Mouse (Mus musculus) MEL (cell line): ENCODE results near the gene Grin2b. TPM values are rescaled to one million over a fixed set of nuclear protein-coding genes. Genes with fewer than 3 reads are reported as not detected.

ENCODE experiments used
- DNase-seq: peaks from one replicate; pipeline ENCODE4 v3.0.0; 2011; ENCODE audit warnings: low read depth, low spot score
- H3K27ac ChIP-seq: 2 replicates; pipeline ENCODE4 v1.5.1; 2012; ENCODE audit warnings: low read depth, mild to moderate bottlenecking, control low read depth, low read length, moderate library complexity; ENCODE audit not compliant: control insufficient read depth
- H3K27me3 ChIP-seq, 2 experiments: fragments of 150-350 bp in 1 of 2; sonication (generic) in 1 of 2; 2 replicates each; pipeline ENCODE4 v1.6.1; 2012; ENCODE audit warnings: low read length in 2 of 2, mild to moderate bottlenecking in 2 of 2, improper control_type of control experiment in 1 of 2, moderate library complexity in 1 of 2; ENCODE audit not compliant: insufficient read depth in 2 of 2, control insufficient read depth in 1 of 2
- H3K36me3 ChIP-seq, 2 experiments: 2 replicates each; pipeline ENCODE4 v1.6.1; 2012 to 2014; ENCODE audit warnings: low read length in 2 of 2, improper control_type of control experiment in 1 of 2, inconsistent platforms in 1 of 2, mild to moderate bottlenecking in 1 of 2; ENCODE audit not compliant: insufficient read depth in 2 of 2, control insufficient read depth in 1 of 2
- H3K4me1 ChIP-seq, 2 experiments: fragments of 150-350 bp in 1 of 2; sonication (generic) in 1 of 2; 2 replicates each; pipeline ENCODE4 v1.6.1; 2012; ENCODE audit warnings: low read length in 2 of 2, improper control_type of control experiment in 1 of 2, mild to moderate bottlenecking in 1 of 2; ENCODE audit not compliant: insufficient read depth in 2 of 2, control insufficient read depth in 1 of 2
- H3K4me3 ChIP-seq, 2 experiments: fragments of 150-350 bp in 1 of 2; sonication (generic) in 1 of 2; 2 replicates each; pipeline ENCODE4 v1.5.1; 2012; ENCODE audit warnings: low read depth in 2 of 2, low read length in 2 of 2, mild to moderate bottlenecking in 2 of 2, moderate library complexity in 2 of 2, control low read depth in 1 of 2, improper control_type of control experiment in 1 of 2; ENCODE audit not compliant: control insufficient read depth in 1 of 2, insufficient read depth in 1 of 2
- H3K79me2 ChIP-seq: 2 replicates; pipeline ENCODE4 v1.6.1; 2012; ENCODE audit warnings: mild to moderate bottlenecking, low read length, moderate library complexity; ENCODE audit not compliant: control insufficient read depth, poor library complexity, insufficient read depth
- H3K9ac ChIP-seq: 2 replicates; pipeline ENCODE4 v1.6.1; 2012; ENCODE audit warnings: low read depth, mild to moderate bottlenecking, control low read depth, low read length, moderate library complexity; ENCODE audit not compliant: control insufficient read depth, poor library complexity, severe bottlenecking
- H3K9me3 ChIP-seq: fragments of 150-350 bp; sonication (generic); replicated peaks from 2 replicates; pipeline ENCODE4 v1.6.1; 2012; ENCODE audit warnings: mild to moderate bottlenecking, low read length, improper control_type of control experiment, moderate library complexity; ENCODE audit not compliant: insufficient read depth
- BHLHE40 ChIP-seq: IDR thresholded peaks from 2 replicates; pipeline ENCODE4 v1.6.1; 2012; ENCODE audit warnings: low read depth, mild to moderate bottlenecking, inconsistent platforms, low read length, improper control_type of control experiment, borderline replicate concordance
- CHD2 ChIP-seq: IDR thresholded peaks from 2 replicates; pipeline ENCODE4 v1.6.1; 2011; ENCODE audit warnings: low read length, improper control_type of control experiment
- E2F4 ChIP-seq: IDR thresholded peaks from 2 replicates; pipeline ENCODE4 v1.6.1; 2011; ENCODE audit warnings: low read depth, low read length, improper control_type of control experiment, borderline replicate concordance
- ELF1 ChIP-seq: IDR thresholded peaks from 2 replicates; pipeline ENCODE4 v1.6.1; 2014; ENCODE audit warnings: low read depth, mild to moderate bottlenecking, inconsistent platforms, low read length, improper control_type of control experiment, moderate library complexity
- ETS1 ChIP-seq: IDR thresholded peaks from 2 replicates; pipeline ENCODE4 v1.6.1; 2012; ENCODE audit warnings: low read depth, mild to moderate bottlenecking, inconsistent platforms, low read length, improper control_type of control experiment, moderate library complexity
- GABPA ChIP-seq: IDR thresholded peaks from 2 replicates; pipeline ENCODE4 v1.6.1; 2012; ENCODE audit warnings: low read depth, mild to moderate bottlenecking, inconsistent platforms, low read length, improper control_type of control experiment, moderate library complexity
- HCFC1 ChIP-seq: IDR thresholded peaks from 2 replicates; pipeline ENCODE4 v1.6.1; 2012; ENCODE audit warnings: low read depth, mild to moderate bottlenecking, inconsistent platforms, low read length, improper control_type of control experiment, moderate library complexity
- KAT2A ChIP-seq: conservative IDR thresholded peaks from 2 replicates; pipeline ENCODE4 v1.6.1; 2012; ENCODE audit warnings: low read depth, low read length, improper control_type of control experiment, inconsistent platforms
- MAFK ChIP-seq: IDR thresholded peaks from 2 replicates; pipeline ENCODE4 v1.6.1; 2011; ENCODE audit warnings: low read depth, mild to moderate bottlenecking, low read length, improper control_type of control experiment, borderline replicate concordance
- MXI1 ChIP-seq: IDR thresholded peaks from 2 replicates; pipeline ENCODE4 v1.6.1; 2011; ENCODE audit warnings: mild to moderate bottlenecking, low read depth, low read length, improper control_type of control experiment
- MYB ChIP-seq: IDR thresholded peaks from 2 replicates; pipeline ENCODE4 v1.6.1; 2011; ENCODE audit warnings: mild to moderate bottlenecking, low read depth, low read length, improper control_type of control experiment
- NELFE ChIP-seq: IDR thresholded peaks from 2 replicates; pipeline ENCODE4 v1.6.1; 2011; ENCODE audit warnings: low read depth, low read length, improper control_type of control experiment
- NRF1 ChIP-seq: IDR thresholded peaks from 2 replicates; pipeline ENCODE4 v1.6.1; 2014; ENCODE audit warnings: low read depth, mild to moderate bottlenecking, inconsistent platforms, low read length, improper control_type of control experiment, moderate library complexity; ENCODE audit not compliant: poor library complexity, insufficient read depth, severe bottlenecking
- POLR2AphosphoS5 ChIP-seq: IDR thresholded peaks from 2 replicates; pipeline ENCODE4 v1.6.1; 2012; ENCODE audit warnings: low read depth, borderline replicate concordance, mild to moderate bottlenecking, inconsistent platforms, low read length, moderate library complexity, mixed read lengths
- RAD21 ChIP-seq: IDR thresholded peaks from 2 replicates; pipeline ENCODE4 v1.6.1; 2011; ENCODE audit warnings: mild to moderate bottlenecking, low read depth, low read length, improper control_type of control experiment
- RCOR1 ChIP-seq: IDR thresholded peaks from 2 replicates; pipeline ENCODE4 v1.6.1; 2012; ENCODE audit warnings: low read depth, mild to moderate bottlenecking, inconsistent platforms, low read length, improper control_type of control experiment
- SMC3 ChIP-seq: IDR thresholded peaks from 2 replicates; pipeline ENCODE4 v1.6.1; 2011; ENCODE audit warnings: low read depth, low read length, improper control_type of control experiment
- TAL1 ChIP-seq: IDR thresholded peaks from 2 replicates; pipeline ENCODE4 v1.6.1; 2012; ENCODE audit warnings: mild to moderate bottlenecking, inconsistent platforms, low read length, moderate library complexity, mixed read lengths
- TBP ChIP-seq: IDR thresholded peaks from 2 replicates; pipeline ENCODE4 v1.8.0; 2011; ENCODE audit warnings: low read depth, low read length, improper control_type of control experiment
- USF1 ChIP-seq: IDR thresholded peaks from 2 replicates; pipeline ENCODE4 v1.6.1; 2014; ENCODE audit warnings: low read depth, mild to moderate bottlenecking, inconsistent platforms, low read length, improper control_type of control experiment, moderate library complexity
- polyA plus RNA-seq, 2 experiments: library from polyadenylated mRNA; stranded (reverse) in 1 of 2; unstranded in 1 of 2; fragments of >175 nt in 1 of 2; fragments of >200 nt in 1 of 2; gene quantifications; 2 replicates each; pipeline versions ENCODE4 v1.2.1 to v1.2.4; 2012; ENCODE audit warnings: low replicate concordance in 2 of 2, low read depth in 1 of 2; ENCODE audit not compliant: insufficient read length in 2 of 2, insufficient read depth in 1 of 2, missing spikeins in 1 of 2
- total RNA-seq: library from RNA; depleted of rRNA; stranded (reverse); fragments of 300-350 nt; gene quantifications from 2 replicates; pipeline ENCODE4 v1.2.3, GENCODE M21; 2012

Gene Grin2b
- total and polyA plus RNA-seq, 3 experiments, result not detected

- Histone ChIP-seq H3K27ac (no peak overlapping the region), H3K79me2 (no peaks in the 10 kb centered on the region), H3K4me3 (no peak overlapping the region), H3K9me3 (no peaks in the 10 kb centered on the region), H3K36me3 (no peaks in the 10 kb centered on the region)
- DNase-seq, result no peak
- no peak for TF ChIP-seq RCOR1
- no peak for TF ChIP-seq MAFK
- TF ChIP-seq ETS1, result no peak
- no peak for TF ChIP-seq TAL1
- TF ChIP-seq, all 39 proteins: peak for 0
- Histone ChIP-seq H3K9ac (no peak overlapping the region), H3K4me1 (no peaks in the 10 kb centered on the region), H3K27me3 (no peaks in the 10 kb centered on the region)
Measured at GRCm38 (mm10) chr6:135993378-135993777, 179.9 kb downstream of the Grin2b start.

GRCm38 (mm10) chr6:135976106-135976505, 197.2 kb downstream of the Grin2b start:
- Histone ChIP-seq H3K4me1 (no peaks in the 10 kb centered on the region), H3K4me3 (no peak overlapping the region), H3K9ac (no peak overlapping the region), H3K36me3 (no peaks in the 10 kb centered on the region), H3K79me2 (no peaks in the 10 kb centered on the region), H3K27me3 (no peaks in the 10 kb centered on the region), H3K9me3 (no peaks in the 10 kb centered on the region), H3K27ac (no peak overlapping the region)
- no peak for DNase-seq
- TF ChIP-seq MYB (no peak), TBP (no peak), HCFC1 (no peak), ELF1 (no peak), CHD2 (no peak), KAT2A (no peak), NELFE (no peak), ETS1 (no peak), GABPA (no peak), USF1 (no peak), POLR2AphosphoS5 (no peak), RCOR1 (no peak), RAD21 (no peak), NRF1 (no peak), BHLHE40 (no peak), SMC3 (no peak), MXI1 (no peak), E2F4 (no peak), MAFK (no peak)
